Mouse (Mus musculus): ENCODE results near the gene Timm50. TPM values are rescaled to one million over a fixed set of nuclear protein-coding genes. Genes with fewer than 3 reads are reported as not detected.

Gene Timm50
- polyA plus RNA-seq, 1 experiment from 2014 or later = 189 TPM

- H3K4me1 ChIP-seq (replicated peaks; ENCODE audit: control insufficient read depth, insufficient read depth, low read length) = no peaks in the 10 kb centered on the region
- H3K9me3 ChIP-seq (ENCODE audit: control insufficient read depth, low read length) = no peaks in the 10 kb centered on the region
- H3K4me2 ChIP-seq (replicated peaks; ENCODE audit: low read depth, low read length) = peak overlapping the region; percentile 79
- ATAC-seq (ENCODE audit: low FRiP score) (no peak), DNase-seq (ENCODE audit: low spot score) (no peak)
- peaks cover 5% of the 10 kb centered on the region; the same call in 1 of the 2 replicates for H3K36me3 ChIP-seq (ENCODE audit: control insufficient read depth, insufficient read depth, low read length)
- 33% methylated on average over 16 of the region's 16 CpGs for WGBS
- peak overlapping the region; percentile 90; the same call in 1 of the 2 replicates for H3K27ac ChIP-seq (ENCODE audit: low read depth, low read length)
- peak overlapping the region; percentile 99 for H3K9ac ChIP-seq (ENCODE audit: low read depth, low read length)
- H3K27me3 ChIP-seq (ENCODE audit: control insufficient read depth, insufficient read depth, low read length) = no peaks in the 10 kb centered on the region; the same call in 1 of the 2 replicates
- peak overlapping the region; percentile 74 for H3K4me3 ChIP-seq (ENCODE audit: low read depth, low read length)
These were observed 43.3 kb downstream of the Timm50 start for GRCm38 (mm10) chr7:28268576-28268975.

- Histone ChIP-seq H3K4me3 (ENCODE audit: low read depth, low read length) (peak overlapping the region; percentile 74), H3K27ac (ENCODE audit: low read depth, low read length) (peak overlapping the region; percentile 90), H3K36me3 (ENCODE audit: control insufficient read depth, insufficient read depth, low read length) (peaks cover 5% of the 10 kb centered on the region; the same call in 1 of the 2 replicates), H3K9me3 (ENCODE audit: control insufficient read depth, low read length) (no peaks in the 10 kb centered on the region), H3K4me1 (replicated peaks; ENCODE audit: control insufficient read depth, insufficient read depth, low read length) (no peaks in the 10 kb centered on the region), H3K27me3 (ENCODE audit: control insufficient read depth, insufficient read depth, low read length) (no peaks in the 10 kb centered on the region; the same call in 1 of the 2 replicates), H3K9ac (ENCODE audit: low read depth, low read length) (peak overlapping the region; percentile 99), H3K4me2 (replicated peaks; ENCODE audit: low read depth, low read length) (peak overlapping the region; percentile 79)
- WGBS = 0% methylated on average over 39 of the region's 62 CpGs
- ATAC-seq (ENCODE audit: low FRiP score) = peak; percentile 83
- peak; percentile 70 for DNase-seq (ENCODE audit: low spot score)
These were observed 43.8 kb downstream of the Timm50 start for GRCm38 (mm10) chr7:28268042-28268531.

GRCm38 (mm10) chr7:28267129-28268041 is 44.5 kb downstream of the Timm50 start, which contains the start of gene Eid2:
TSS of gene Eid2 (plus strand) at chr7:28267881.
- WGBS = 7% methylated on average over 57 of the region's 57 CpGs
- DNase-seq (ENCODE audit: low spot score) (peak; percentile 94), ATAC-seq (ENCODE audit: low FRiP score) (peak; percentile 92)
- H3K4me3 ChIP-seq (ENCODE audit: low read depth, low read length) = peak within 1 kb of the TSS; percentile 74
- H3K27ac ChIP-seq (ENCODE audit: low read depth, low read length) = peak within 1 kb of the TSS; percentile 90
- peak within 1 kb of the TSS; percentile 99 for H3K9ac ChIP-seq (ENCODE audit: low read depth, low read length)
- no peaks in the 10 kb centered on the region; the same call in 1 of the 2 replicates for H3K27me3 ChIP-seq (ENCODE audit: control insufficient read depth, insufficient read depth, low read length)
- peaks cover 4% of the 10 kb centered on the region; the same call in 1 of the 2 replicates for H3K36me3 ChIP-seq (ENCODE audit: control insufficient read depth, insufficient read depth, low read length)
- H3K4me1 ChIP-seq (replicated peaks; ENCODE audit: control insufficient read depth, insufficient read depth, low read length) = no peaks in the 10 kb centered on the region
- H3K9me3 ChIP-seq (ENCODE audit: control insufficient read depth, low read length) = no peaks in the 10 kb centered on the region
- peak within 1 kb of the TSS; percentile 79 for H3K4me2 ChIP-seq (replicated peaks; ENCODE audit: low read depth, low read length)

GRCm38 (mm10) chr7:28265391-28265790 is 46.5 kb downstream of the Timm50 start:
- H3K4me2 ChIP-seq (replicated peaks; ENCODE audit: low read depth, low read length) = no peak overlapping the region
- no peak overlapping the region for H3K4me3 ChIP-seq (ENCODE audit: low read depth, low read length)
- no peaks in the 10 kb centered on the region; the same call in 1 of the 2 replicates for H3K27me3 ChIP-seq (ENCODE audit: control insufficient read depth, insufficient read depth, low read length)
- H3K9me3 ChIP-seq (ENCODE audit: control insufficient read depth, low read length) = no peaks in the 10 kb centered on the region
- no peak overlapping the region for H3K9ac ChIP-seq (ENCODE audit: low read depth, low read length)
- no peaks in the 10 kb centered on the region for H3K36me3 ChIP-seq (ENCODE audit: control insufficient read depth, insufficient read depth, low read length)
- no peak for ATAC-seq (ENCODE audit: low FRiP score)
- no peak for DNase-seq (ENCODE audit: low spot score)
- WGBS = 93% methylated on average over 13 of the region's 13 CpGs
- H3K27ac ChIP-seq (ENCODE audit: low read depth, low read length) = no peak overlapping the region
- H3K4me1 ChIP-seq (replicated peaks; ENCODE audit: control insufficient read depth, insufficient read depth, low read length) = no peaks in the 10 kb centered on the region

- ATAC-seq (ENCODE audit: low FRiP score) (no peak), DNase-seq (ENCODE audit: low spot score) (peak; percentile 80)
- Histone ChIP-seq H3K4me2 (replicated peaks; ENCODE audit: low read depth, low read length) (no peak overlapping the region), H3K36me3 (ENCODE audit: control insufficient read depth, insufficient read depth, low read length) (no peaks in the 10 kb centered on the region), H3K9ac (ENCODE audit: low read depth, low read length) (no peak overlapping the region), H3K4me1 (replicated peaks; ENCODE audit: control insufficient read depth, insufficient read depth, low read length) (no peaks in the 10 kb centered on the region), H3K4me3 (ENCODE audit: low read depth, low read length) (no peak overlapping the region), H3K27ac (ENCODE audit: low read depth, low read length) (no peak overlapping the region), H3K9me3 (ENCODE audit: control insufficient read depth, low read length) (no peaks in the 10 kb centered on the region), H3K27me3 (ENCODE audit: control insufficient read depth, insufficient read depth, low read length) (no peaks in the 10 kb centered on the region; the same call in 1 of the 2 replicates)
- WGBS = 8% methylated on average over 13 of the region's 15 CpGs
These were observed 48.1 kb downstream of the Timm50 start for GRCm38 (mm10) chr7:28263786-28264185.

- Histone ChIP-seq H3K27me3 (ENCODE audit: control insufficient read depth, insufficient read depth, low read length) (no peaks in the 10 kb centered on the region; the same call in 1 of the 2 replicates), H3K9ac (ENCODE audit: low read depth, low read length) (no peak overlapping the region), H3K27ac (ENCODE audit: low read depth, low read length) (no peak overlapping the region), H3K9me3 (ENCODE audit: control insufficient read depth, low read length) (no peaks in the 10 kb centered on the region), H3K4me2 (replicated peaks; ENCODE audit: low read depth, low read length) (no peak overlapping the region), H3K36me3 (ENCODE audit: control insufficient read depth, insufficient read depth, low read length) (no peaks in the 10 kb centered on the region), H3K4me3 (ENCODE audit: low read depth, low read length) (no peak overlapping the region), H3K4me1 (replicated peaks; ENCODE audit: control insufficient read depth, insufficient read depth, low read length) (no peaks in the 10 kb centered on the region)
- DNase-seq (ENCODE audit: low spot score) = no peak
- 54% methylated on average over 5 of the region's 5 CpGs for WGBS
- ATAC-seq (ENCODE audit: low FRiP score) = no peak
These were observed 49.0 kb downstream of the Timm50 start for GRCm38 (mm10) chr7:28262861-28263260.

Other genes starting within 250 kb of the Timm50 start
- gene Fcgbp, start 240.8 kb downstream of the Timm50 start, polyA plus RNA-seq (2014; fragmentation: Nextera tagmentation; extraction: Ambion mirVana) = 0.27 and 0.43 TPM in 2 replicates
- 0.05 and 0.07 TPM in 2 replicates for gene 9530053A07Rik, start 182.6 kb downstream of the Timm50 start, polyA plus RNA-seq (2014; fragmentation: Nextera tagmentation; extraction: Ambion mirVana)
- gene Fbl, start 142.4 kb downstream of the Timm50 start, polyA plus RNA-seq (2014; fragmentation: Nextera tagmentation; extraction: Ambion mirVana) = 38.3 and 45.9 TPM in 2 replicates
- 18.1 and 23.5 TPM in 2 replicates for gene Dyrk1b, start 132.6 kb downstream of the Timm50 start, polyA plus RNA-seq (2014; fragmentation: Nextera tagmentation; extraction: Ambion mirVana)
- gene Eid2, start 44.2 kb downstream of the Timm50 start, polyA plus RNA-seq (2014; fragmentation: Nextera tagmentation; extraction: Ambion mirVana) = 7.2 and 12.7 TPM in 2 replicates
- gene Eid2b, start 34.3 kb downstream of the Timm50 start, polyA plus RNA-seq (2014; fragmentation: Nextera tagmentation; extraction: Ambion mirVana) = 17.4 and 19.0 TPM in 2 replicates
- gene Selenov, start 20.9 kb downstream of the Timm50 start, polyA plus RNA-seq (2014; fragmentation: Nextera tagmentation; extraction: Ambion mirVana) = 0.46 and 0.52 TPM in 2 replicates
- 77.4 and 86.1 TPM in 2 replicates for gene Dll3, start 9.8 kb downstream of the Timm50 start, polyA plus RNA-seq (2014; fragmentation: Nextera tagmentation; extraction: Ambion mirVana)
- 68.0 and 74.9 TPM in 2 replicates for gene Supt5, start 26.7 kb upstream of the Timm50 start, polyA plus RNA-seq (2014; fragmentation: Nextera tagmentation; extraction: Ambion mirVana)
- gene Rps16, start 38.6 kb upstream of the Timm50 start, polyA plus RNA-seq (2014; fragmentation: Nextera tagmentation; extraction: Ambion mirVana) = 746 and 776 TPM in 2 replicates
- 39.5 and 48.0 TPM in 2 replicates for gene Plekhg2, start 60.5 kb upstream of the Timm50 start, polyA plus RNA-seq (2014; fragmentation: Nextera tagmentation; extraction: Ambion mirVana)
- 3.4 and 3.9 TPM in 2 replicates for gene Zfp36, start 68.2 kb upstream of the Timm50 start, polyA plus RNA-seq (2014; fragmentation: Nextera tagmentation; extraction: Ambion mirVana)
- gene Med29, start 80.6 kb upstream of the Timm50 start, polyA plus RNA-seq (2014; fragmentation: Nextera tagmentation; extraction: Ambion mirVana) = 47.6 and 49.7 TPM in 2 replicates
- gene Paf1, start 80.9 kb upstream of the Timm50 start, polyA plus RNA-seq (2014; fragmentation: Nextera tagmentation; extraction: Ambion mirVana) = 77.6 and 79.9 TPM in 2 replicates
- 6.5 and 8.7 TPM in 2 replicates for gene Gmfg, start 125.4 kb upstream of the Timm50 start, polyA plus RNA-seq (2014; fragmentation: Nextera tagmentation; extraction: Ambion mirVana)
- 5.8 and 6.6 TPM in 2 replicates for gene Lrfn1, start 139.9 kb upstream of the Timm50 start, polyA plus RNA-seq (2014; fragmentation: Nextera tagmentation; extraction: Ambion mirVana)
- gene Ifnl2, start 198.4 kb upstream of the Timm50 start, polyA plus RNA-seq (2014; fragmentation: Nextera tagmentation; extraction: Ambion mirVana) = not detected in 2 replicates
- gene Ifnl3, start 210.8 kb upstream of the Timm50 start, polyA plus RNA-seq (2014; fragmentation: Nextera tagmentation; extraction: Ambion mirVana) = not detected in 2 replicates
- gene Sycn, start 228.8 kb upstream of the Timm50 start, polyA plus RNA-seq (2014; fragmentation: Nextera tagmentation; extraction: Ambion mirVana) = not detected in 2 replicates
- not detected in 2 replicates for gene Nccrp1, start 235.2 kb upstream of the Timm50 start, polyA plus RNA-seq (2014; fragmentation: Nextera tagmentation; extraction: Ambion mirVana)

Measured in hindbrain, embryonic 11.5 days (tissue).